Mouse (Mus musculus) thymus, postnatal 4 days (tissue): Measurements from ENCODE around the gene Myl12a.

Experiments
- DNase-seq: peaks from one replicate; pipeline ENCODE4 v3.0.0; 2021

Myl12a gene

GRCm38 (mm10) chr17:71009751-71010150 is 7.1 kb upstream of the Myl12a start:
- no peak for DNase-seq

GRCm38 (mm10) chr17:71008676-71009075 is 6.0 kb upstream of the Myl12a start:
- DNase-seq, result no peak

GRCm38 (mm10) chr17:71006976-71007375 is 4.3 kb upstream of the Myl12a start:
- DNase-seq, result no peak

GRCm38 (mm10) chr17:71004186-71004960 is 1.7 kb upstream of the Myl12a start:
- DNase-seq, result no peak

- no peak for DNase-seq
Measured at GRCm38 (mm10) chr17:71003721-71004120, 1.0 kb upstream of the Myl12a start.

- no peak for DNase-seq
Measured at GRCm38 (mm10) chr17:71003112-71003511, 434 bp upstream of the Myl12a start.

GRCm38 (mm10) chr17:71002081-71002743 is 466 bp downstream of the Myl12a start, which contains the start of gene Myom1:
Gene Myom1, plus strand, starts transcription at chr17:71002633.
- DNase-seq, result peak; percentile 99

- peak; percentile 73 for DNase-seq
Measured at GRCm38 (mm10) chr17:71001699-71002080, 988 bp downstream of the Myl12a start.

- no peak for DNase-seq
Measured at GRCm38 (mm10) chr17:71001067-71001466, 1.6 kb downstream of the Myl12a start.

GRCm38 (mm10) chr17:71000255-71000654 is 2.4 kb downstream of the Myl12a start:
- DNase-seq, result no peak

GRCm38 (mm10) chr17:70999187-70999586 is 3.5 kb downstream of the Myl12a start:
- DNase-seq, result no peak

GRCm38 (mm10) chr17:70998400-70998975 is 4.2 kb downstream of the Myl12a start:
- DNase-seq, result no peak

- no peak for DNase-seq
Measured at GRCm38 (mm10) chr17:70997836-70998235, 4.8 kb downstream of the Myl12a start.

- DNase-seq, result no peak
Measured at GRCm38 (mm10) chr17:70995551-70995950, 7.1 kb downstream of the Myl12a start.

- no peak for DNase-seq
Measured at GRCm38 (mm10) chr17:70994671-70995070, 8.0 kb downstream of the Myl12a start.

GRCm38 (mm10) chr17:70993385-70993807 is 9.3 kb downstream of the Myl12a start:
- no peak for DNase-seq

GRCm38 (mm10) chr17:70992662-70993061 is 10.0 kb downstream of the Myl12a start:
- no peak for DNase-seq

GRCm38 (mm10) chr17:70991706-70992625 is 10.7 kb downstream of the Myl12a start:
- peak; percentile 72 for DNase-seq

- DNase-seq, result peak; percentile 90
Measured at GRCm38 (mm10) chr17:70990403-70991303, 12.0 kb downstream of the Myl12a start.

GRCm38 (mm10) chr17:70989991-70990390 is 12.7 kb downstream of the Myl12a start:
- no peak for DNase-seq

- DNase-seq, result no peak
Measured at GRCm38 (mm10) chr17:70989430-70989829, 13.2 kb downstream of the Myl12a start.

GRCm38 (mm10) chr17:70988337-70988767 is 14.3 kb downstream of the Myl12a start:
- no peak for DNase-seq
